Mouse (Mus musculus): Measurements from ENCODE around the gene Olfr166. TPM values are rescaled to one million over a fixed set of nuclear protein-coding genes. Genes with fewer than 3 reads are reported as not detected.

The Olfr166 gene
- polyA plus RNA-seq (2014; fragmentation: Illumina TruSeq; extraction: RNeasy Lipid Tissue Mini Kit (QIAGEN cat#74804); ENCODE audit: low read depth, low replicate concordance) = not detected

DNA sequence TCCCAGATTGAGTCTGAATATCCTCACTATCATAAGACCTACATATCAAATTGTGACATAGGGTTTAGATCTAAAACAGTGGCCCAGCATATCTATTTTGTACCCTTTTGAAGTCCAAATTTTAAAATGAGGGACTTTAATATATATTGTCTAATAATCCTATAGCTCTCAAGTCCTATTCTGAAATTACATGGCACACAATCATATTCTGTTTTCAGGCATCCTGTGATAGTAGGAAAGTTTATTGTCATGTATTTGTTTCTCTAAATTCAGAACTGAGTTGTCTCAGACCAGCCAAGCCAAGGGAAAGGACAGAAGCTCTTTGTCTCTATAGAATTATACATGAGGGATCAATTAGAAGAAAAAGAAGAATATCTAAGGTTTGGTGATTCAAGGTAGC is at the start of gene Olfr166:
Olfr166 (plus strand) TSS at position 301 of the 400 bp plus-strand sequence.

DNA sequence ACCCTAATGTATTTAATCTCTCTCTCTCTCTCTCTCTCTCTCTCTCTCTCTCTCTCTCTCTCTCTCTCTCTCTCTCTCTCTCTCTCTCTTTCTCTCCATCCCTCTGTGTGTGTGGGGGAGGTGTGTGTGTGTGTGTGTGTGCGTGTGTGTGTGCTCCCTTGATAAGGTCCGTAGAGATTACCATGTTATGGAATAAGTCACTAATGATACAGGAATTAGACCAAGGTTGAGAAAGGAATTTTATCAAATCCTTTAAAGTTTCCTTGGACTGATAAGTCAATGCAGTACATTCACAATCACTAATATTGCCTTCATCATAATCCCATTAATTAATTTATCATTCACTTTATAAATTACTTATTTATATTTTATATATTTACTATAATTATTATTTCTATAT is 38.7 kb downstream of the Olfr166 start, which contains the start of gene Olfr167:
Olfr167 (minus strand) TSS at position 101 of the 400 bp plus-strand sequence.

DNA sequence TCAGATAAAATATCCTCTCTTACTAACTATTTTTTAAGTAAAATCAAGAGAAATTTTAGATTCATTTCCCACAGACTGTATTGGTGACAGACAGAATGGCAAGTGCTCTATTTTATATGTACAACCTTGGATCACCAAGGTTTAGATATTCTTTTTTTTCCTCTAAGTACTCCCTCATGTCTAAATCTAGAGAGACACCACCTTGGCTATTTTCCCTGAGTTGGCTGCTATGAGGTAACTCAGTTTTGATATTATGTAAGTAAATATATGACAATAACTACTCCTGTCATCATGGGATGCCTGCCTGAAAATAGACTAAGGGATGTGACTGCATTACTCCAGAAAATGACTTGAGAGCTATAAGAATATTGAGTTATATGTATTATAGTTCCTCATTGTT is 52.0 kb downstream of the Olfr166 start, which contains the start of gene Olfr168:
Olfr168 (minus strand) TSS at position 101 of the 400 bp plus-strand sequence.

Other genes with a start within 250 kb of the Olfr166 start
- not detected for gene Olfr164, start 169.6 kb upstream of the Olfr166 start, polyA plus RNA-seq (2014; fragmentation: Illumina TruSeq; extraction: RNeasy Lipid Tissue Mini Kit (QIAGEN cat#74804); ENCODE audit: low read depth, low replicate concordance)
- 0.28 TPM for gene Olfr165, start 60.6 kb upstream of the Olfr166 start, polyA plus RNA-seq (2014; fragmentation: Illumina TruSeq; extraction: RNeasy Lipid Tissue Mini Kit (QIAGEN cat#74804); ENCODE audit: low read depth, low replicate concordance)
- gene Olfr167, start 38.6 kb downstream of the Olfr166 start, polyA plus RNA-seq (2014; fragmentation: Illumina TruSeq; extraction: RNeasy Lipid Tissue Mini Kit (QIAGEN cat#74804); ENCODE audit: low read depth, low replicate concordance) = not detected
- not detected for gene Olfr168, start 51.9 kb downstream of the Olfr166 start, polyA plus RNA-seq (2014; fragmentation: Illumina TruSeq; extraction: RNeasy Lipid Tissue Mini Kit (QIAGEN cat#74804); ENCODE audit: low read depth, low replicate concordance)
- gene Olfr169, start 88.1 kb downstream of the Olfr166 start, polyA plus RNA-seq (2014; fragmentation: Illumina TruSeq; extraction: RNeasy Lipid Tissue Mini Kit (QIAGEN cat#74804); ENCODE audit: low read depth, low replicate concordance) = 0.24 TPM
- not detected for gene Olfr170, start 128.2 kb downstream of the Olfr166 start, polyA plus RNA-seq (2014; fragmentation: Illumina TruSeq; extraction: RNeasy Lipid Tissue Mini Kit (QIAGEN cat#74804); ENCODE audit: low read depth, low replicate concordance)
- gene Olfr171, start 146.2 kb downstream of the Olfr166 start, polyA plus RNA-seq (2014; fragmentation: Illumina TruSeq; extraction: RNeasy Lipid Tissue Mini Kit (QIAGEN cat#74804); ENCODE audit: low read depth, low replicate concordance) = not detected
- gene Lamp3, start 222.7 kb downstream of the Olfr166 start, polyA plus RNA-seq (2014; fragmentation: Illumina TruSeq; extraction: RNeasy Lipid Tissue Mini Kit (QIAGEN cat#74804); ENCODE audit: low read depth, low replicate concordance) = 0.60 TPM

Measured in testis, adult 10 weeks (tissue).